Mouse (Mus musculus): ENCODE data around the gene Ncoa3.

The Ncoa3 gene

DNA sequence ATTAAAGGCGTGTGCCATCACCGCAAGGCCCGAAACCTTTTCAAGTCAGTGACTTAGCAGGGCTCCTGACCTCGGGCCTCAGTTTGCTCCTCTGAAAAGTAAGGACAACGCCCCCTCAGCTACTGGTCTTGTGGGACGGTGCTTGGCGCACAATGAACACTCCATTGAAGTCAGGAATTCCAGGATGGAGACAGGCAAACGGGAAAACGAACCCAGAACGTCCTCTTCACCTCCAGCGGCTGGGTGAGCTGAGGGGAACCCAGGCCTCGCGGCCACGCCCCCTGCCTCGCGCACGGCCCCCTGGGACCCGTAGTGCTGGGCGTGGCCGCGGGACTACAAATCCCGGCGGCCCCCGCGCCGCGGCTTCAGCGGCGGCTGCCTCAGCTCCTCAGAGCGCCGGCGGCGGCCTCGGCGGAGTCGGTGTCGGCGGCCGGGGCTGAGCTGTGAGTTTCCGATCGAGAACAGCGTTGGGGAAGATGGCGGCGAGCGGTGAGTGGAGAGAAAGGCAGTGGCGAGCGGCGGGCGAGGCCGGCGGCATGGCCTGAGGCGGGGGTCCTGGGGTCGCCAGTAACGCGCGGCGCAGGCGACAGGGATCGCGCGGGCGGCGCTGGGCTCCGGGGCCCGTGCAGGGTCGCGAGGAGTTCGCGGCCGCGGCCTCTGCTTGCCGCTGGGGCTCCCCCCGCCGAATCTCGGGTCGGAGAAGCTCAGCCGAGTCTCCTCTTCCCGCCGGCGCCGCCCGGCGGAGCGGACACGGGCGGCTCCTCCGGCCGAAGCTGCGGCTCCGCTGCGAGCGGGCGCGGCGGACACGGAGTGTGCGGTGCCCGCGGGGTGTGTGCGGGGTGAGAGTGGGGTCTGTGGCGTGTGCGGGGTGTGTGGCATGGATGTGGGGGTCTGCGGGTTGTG lies at the start of gene Ncoa3:
Gene Ncoa3 (plus strand): TSS at position 367 of the 903 bp plus-strand sequence.
- in situ Hi-C loops (cut with MseI, MboI) = no loop called here

DNA sequence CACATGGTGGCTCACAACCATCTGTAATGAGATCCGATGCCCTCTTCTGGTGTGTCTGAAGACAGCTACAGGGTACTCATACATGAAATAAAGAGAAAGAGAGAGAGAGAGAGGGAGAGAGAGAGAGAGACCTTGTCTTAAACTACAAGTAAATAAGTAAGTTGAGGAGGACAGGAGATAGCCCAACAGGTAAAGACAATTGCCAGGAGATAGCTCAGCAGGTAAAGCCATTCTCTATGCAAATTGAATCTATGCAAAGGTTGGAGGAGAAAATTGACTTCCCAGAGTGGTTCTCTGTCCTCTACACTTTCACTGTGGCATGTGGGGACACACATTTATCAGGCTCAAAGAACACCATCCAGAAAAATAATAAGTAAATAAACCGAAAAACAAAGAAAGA lies 49.3 kb upstream of the Ncoa3 start:
- in situ Hi-C loops (cut with MseI, MboI) = loop anchor here in 1 of 2 experiments (10.0 kb wide), 1 partner anchor 112 kb away; no protein-coding TSS in a partner anchor

DNA sequence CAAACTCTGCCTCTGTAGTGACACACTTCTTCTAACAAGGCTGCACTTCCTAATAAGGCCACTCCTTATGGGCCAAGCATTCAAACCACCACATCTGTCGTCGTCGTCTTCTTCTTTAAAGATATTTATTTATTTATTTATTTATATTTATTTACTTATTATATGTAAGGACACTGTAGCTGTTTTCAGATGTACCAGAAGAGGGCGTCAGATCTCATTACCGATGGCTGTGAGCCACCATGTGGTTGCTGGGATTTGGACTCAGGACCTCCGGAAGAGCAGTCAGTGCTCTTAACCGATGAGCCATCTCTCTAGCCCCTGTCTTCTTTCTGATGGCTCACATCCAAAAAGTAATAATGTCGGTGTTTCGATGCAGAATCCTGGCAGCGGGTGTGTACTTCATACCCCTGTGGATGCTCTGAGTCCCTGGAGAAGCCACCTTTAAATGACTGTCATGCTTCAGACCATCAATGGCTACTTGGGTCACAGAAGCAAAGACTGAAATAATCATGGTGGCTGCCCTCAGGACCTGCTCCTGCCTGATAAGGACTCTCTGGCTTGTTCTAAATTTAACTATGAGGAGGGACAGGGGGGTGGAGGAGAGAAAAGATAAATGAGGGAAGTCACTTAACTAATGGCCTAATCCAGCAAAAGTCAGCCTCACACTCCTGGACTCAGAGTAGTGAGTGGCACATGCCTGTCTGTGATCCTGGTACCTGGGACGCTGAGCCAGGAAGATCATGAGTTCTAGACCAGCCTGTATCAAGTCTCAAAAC lies 47.7 kb upstream of the Ncoa3 start:
- in situ Hi-C loops (cut with MseI, MboI) = loop anchor here in 1 of 2 experiments (10.0 kb wide), 1 partner anchor 110 kb away; no protein-coding TSS in a partner anchor

DNA sequence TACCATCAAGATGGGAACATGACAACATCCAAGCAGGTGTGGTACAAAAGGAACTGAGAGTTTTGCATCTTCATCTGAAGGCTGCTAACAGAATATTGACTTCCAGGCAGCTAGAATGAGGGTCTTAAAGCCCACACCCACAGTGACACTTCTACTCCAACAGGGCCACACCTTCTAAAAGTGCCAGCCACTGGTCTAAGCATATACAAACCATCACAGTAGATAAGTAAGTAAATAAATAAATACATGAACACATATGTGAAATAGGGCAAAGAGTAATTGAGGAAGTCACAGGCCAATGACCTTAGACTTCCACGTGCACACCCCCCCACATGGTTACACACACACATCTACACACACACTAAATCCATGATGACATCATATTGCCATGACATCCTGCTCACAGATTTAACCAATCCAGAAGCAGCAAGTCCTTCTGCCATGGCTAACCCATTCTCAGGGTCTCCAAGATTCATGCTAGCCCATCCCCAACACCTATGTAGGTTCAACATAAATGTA lies 46.3 kb upstream of the Ncoa3 start:
- in situ Hi-C loops (cut with MseI, MboI) = loop anchor here in 1 of 2 experiments (10.0 kb wide), 1 partner anchor 109 kb away; no protein-coding TSS in a partner anchor

DNA sequence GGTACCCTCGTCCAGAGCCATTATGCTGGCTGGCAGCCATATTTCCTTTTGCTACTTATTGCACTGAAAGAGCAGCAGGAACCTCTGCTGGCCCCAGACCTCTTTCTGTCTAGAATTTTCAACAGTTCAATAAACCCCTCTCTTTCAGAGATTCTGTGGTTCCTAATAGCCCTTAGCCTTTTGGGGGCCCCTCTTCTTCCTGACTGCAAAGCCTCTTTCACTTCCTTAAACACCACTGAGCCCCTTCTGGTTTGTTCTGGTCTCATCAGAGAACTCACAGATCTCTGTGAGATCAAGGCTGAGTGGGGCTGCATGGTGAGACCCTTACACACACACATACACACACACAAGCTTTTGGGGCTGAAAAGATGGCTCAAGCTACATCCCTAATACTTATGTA lies 44.4 kb upstream of the Ncoa3 start:
- in situ Hi-C loops (cut with MseI, MboI) = loop anchor here in 1 of 2 experiments (10.0 kb wide), 1 partner anchor 107 kb away; no protein-coding TSS in a partner anchor

DNA sequence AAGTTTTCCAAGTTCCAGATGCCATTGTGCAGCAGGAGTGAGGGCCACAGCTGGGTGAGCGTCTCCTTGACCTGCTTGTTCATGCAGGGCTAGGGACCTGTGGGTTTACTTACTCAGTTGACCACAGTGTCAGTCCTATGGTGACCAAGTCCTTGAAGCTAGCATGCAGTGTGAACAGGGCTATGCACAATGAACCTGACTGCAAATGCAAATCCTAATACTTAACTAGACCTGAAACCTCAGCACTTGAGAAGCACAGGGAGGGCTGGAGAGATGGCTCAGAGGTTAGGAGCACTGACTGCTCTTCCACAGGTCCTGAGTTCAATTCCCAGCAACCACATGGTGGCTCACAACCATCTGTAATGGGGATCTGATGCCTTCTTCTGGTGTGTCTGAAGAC lies 43.7 kb upstream of the Ncoa3 start:
- in situ Hi-C loops (cut with MseI, MboI) = loop anchor here in 1 of 2 experiments (10.0 kb wide), 1 partner anchor 106 kb away; no protein-coding TSS in a partner anchor

DNA sequence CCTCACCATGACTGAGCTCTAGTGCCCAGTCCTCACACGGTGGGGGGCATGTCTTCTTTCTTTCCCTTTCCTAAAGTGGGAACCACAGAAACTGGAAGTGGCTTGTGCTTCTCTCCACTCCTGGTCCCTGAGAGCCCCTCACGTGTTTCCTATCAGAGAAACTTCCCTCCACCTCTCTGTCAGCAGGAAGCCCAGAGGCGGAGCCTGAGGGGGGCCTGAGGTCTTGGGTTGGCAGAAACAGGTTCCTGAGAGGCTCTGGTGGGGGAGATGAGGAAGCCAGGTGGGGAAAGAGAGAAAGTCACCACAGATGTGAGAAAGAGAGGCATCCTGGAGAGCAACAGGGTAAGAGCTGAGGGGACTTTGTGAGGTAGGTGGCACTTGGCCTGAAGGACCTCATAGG lies 42.7 kb upstream of the Ncoa3 start:
- in situ Hi-C loops (cut with MseI, MboI) = loop anchor here in 1 of 2 experiments (10.0 kb wide), 1 partner anchor 105 kb away; no protein-coding TSS in a partner anchor

DNA sequence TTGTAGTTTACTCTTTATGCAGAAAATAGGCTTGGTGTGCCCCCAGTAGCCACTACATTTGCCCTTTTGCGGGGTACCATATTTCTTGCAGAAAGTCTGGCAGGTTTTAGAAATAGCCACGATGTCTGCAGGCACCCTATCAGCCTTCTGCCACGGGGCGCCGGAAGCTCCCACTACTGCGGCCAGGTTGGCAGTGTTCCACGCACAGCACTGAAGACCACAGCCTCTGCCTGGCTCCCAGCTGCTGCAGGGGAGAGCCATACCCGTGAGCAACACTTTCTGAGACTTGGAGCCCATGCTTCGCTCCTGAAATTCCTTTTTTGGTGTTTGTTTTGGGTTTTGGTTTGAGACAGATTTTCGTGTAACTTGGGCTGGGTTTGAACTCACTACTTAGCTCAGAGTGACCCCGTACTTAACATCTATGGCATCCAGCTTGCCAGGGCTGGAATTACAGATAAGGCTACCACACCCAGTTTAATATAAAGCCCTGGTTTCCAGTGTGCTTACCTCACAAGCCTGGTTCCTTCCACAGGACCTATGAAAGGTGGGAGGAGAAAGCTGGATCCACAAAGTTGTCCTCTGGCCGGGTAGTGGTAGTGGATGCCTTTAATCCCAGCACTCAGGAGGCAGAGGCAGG lies 40.9 kb upstream of the Ncoa3 start:
- in situ Hi-C loops (cut with MseI, MboI) = no loop called here

DNA sequence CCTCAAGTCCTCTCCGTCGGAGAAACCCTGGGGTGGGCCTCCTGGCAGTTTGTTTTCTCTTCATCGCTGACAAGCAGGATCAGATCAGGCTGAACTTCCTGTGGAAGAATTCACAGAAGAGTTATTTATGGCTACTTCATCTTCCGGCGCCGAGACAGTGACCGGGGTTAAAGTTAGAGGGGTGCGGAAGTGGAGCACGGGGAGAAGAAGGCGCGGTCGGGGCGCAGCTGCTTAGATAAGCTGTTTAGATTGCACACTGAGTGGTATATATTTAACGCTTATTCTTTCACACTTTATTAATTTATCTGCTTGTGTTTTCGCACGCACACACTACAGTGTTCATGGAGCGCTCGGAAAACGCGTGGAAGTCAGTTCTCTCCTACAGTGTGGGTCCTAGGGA lies 37.6 kb upstream of the Ncoa3 start:
- in situ Hi-C loops (cut with MseI, MboI) = no loop called here

DNA sequence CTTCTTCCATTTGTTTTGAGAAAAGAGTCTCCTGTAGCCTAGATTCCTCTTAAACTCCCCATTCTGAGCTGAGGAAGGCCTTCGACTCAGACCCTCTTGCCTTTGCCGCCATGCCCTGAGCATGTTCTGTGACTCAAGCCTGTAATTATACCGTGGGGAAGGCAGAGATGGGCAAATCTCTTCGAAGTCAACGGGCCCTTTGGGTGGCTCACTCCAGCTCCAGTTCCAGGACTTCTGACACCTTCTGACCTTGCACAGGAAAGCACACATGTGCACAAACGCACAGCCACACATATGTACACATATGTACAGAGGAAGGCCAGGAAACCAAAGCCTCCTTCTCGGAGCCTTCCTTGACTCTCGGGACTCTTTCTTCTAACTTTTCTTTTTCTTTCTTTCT lies 37.0 kb upstream of the Ncoa3 start:
- in situ Hi-C loops (cut with MseI, MboI) = no loop called here

DNA sequence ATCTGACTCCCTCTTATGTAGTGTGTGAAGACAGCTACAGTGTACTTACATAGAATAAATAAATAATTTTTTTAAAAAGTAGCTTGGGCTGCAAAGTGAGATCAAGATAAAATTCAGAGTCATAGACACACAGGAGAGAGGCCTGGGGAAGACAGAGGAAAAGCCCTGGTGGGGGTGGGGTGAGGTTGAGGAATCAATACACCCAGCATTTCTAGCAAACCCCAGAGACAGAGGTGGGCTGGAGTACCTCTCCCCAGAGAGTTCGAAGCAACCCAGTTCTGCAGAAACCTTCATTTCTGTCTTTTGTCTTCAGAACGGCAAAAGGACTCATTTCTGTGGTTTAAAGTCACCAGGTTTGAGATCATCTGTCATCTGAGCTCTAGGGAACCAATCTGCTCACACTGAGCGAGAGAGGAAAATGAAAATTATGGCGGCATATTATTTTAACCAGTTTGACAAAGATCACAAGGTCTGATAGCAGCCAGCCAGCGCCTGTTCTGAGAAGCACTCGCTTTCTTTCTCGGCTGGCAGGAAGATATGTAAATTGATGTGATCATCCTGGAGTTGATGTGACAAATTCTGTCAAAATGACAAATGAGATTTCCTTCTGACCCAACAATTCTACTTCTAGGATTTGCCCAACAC lies 36.2 kb upstream of the Ncoa3 start:
- in situ Hi-C loops (cut with MseI, MboI) = no loop called here

DNA sequence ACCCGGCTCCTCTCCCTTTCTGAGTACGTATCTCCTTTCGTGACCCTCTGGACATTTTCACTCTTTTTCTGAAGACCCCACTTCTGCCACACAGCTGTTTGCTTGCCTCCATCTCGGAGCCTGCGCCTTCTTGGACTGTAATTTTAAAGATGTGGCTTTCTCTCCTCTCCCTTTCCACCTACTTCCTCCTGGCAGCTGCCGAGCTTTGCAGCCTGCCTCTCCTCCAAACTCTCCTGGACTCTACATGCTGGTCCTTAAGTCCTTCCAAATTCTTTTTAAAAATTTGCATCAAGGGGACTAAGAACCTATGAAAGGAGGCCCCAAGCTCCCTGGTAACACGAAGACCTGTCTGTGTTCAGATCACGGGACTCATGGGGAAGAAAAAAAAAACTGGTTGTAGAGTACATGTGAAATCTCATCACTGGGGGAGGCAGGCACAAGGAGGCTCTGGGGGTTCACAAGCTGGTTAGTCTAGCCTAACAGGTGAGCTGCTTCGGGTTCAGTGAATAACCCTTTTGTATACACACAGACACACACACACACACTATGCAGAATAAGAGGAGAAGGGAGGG lies 35.1 kb upstream of the Ncoa3 start:
- in situ Hi-C loops (cut with MseI, MboI) = no loop called here

DNA sequence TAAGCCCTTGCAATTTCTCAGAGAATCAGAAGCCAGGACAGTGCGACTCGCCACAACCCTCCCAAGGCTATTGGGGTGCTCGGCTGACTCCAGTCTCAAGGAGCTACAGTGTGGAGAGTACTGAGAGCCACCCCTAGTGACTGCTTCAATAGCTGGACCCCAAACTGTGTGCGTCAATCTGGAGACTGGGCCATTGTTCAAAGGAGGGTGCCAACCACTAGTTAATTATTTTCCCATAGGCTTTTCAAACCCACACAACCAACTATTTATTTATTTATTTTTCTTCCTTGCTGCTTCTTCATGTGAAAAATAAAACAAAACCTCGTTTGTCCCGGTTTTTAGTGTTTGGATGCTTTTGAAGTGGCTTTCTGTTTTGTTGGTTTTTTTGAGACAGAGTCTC lies 33.9 kb upstream of the Ncoa3 start:
- in situ Hi-C loops (cut with MseI, MboI) = no loop called here

DNA sequence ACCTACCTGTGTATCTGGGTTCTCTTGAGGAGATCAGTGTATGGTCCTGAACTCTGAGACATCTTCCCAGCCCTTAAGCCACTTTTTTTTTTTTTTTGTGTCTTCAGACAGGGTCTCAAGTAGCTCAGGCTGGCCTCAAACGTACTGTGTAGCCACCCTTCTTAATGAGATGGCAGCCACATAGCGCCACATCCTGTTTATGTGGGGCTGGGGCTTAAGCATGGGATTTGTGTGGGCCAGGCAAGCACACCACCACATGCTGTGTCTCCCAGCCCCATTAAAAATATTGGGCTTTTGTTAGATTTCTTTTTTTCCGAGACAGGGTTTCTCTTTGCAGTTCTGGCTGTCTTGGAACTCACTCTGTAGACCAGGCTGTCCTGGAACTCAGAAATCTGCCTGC lies 31.7 kb upstream of the Ncoa3 start:
- in situ Hi-C loops (cut with MseI, MboI) = no loop called here

DNA sequence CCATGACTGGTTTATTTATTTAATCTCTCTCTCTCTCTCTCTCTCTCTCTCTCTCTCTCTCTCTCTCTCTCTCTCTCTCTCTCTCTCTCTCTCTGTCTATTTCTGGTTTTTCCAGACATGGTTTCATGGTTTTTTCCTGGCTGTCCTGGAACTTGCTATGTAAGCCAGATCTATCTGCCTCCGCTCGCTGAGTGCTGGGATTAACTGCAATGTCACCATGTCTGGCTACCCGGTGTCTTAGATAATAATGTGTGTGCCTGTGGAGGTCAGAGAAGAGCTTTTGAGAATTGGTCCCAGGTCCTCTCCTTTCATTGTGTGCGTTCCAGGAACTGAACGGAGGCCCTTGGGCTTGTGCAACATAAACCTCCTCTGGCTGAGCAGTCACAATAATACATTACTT lies 29.6 kb upstream of the Ncoa3 start:
- in situ Hi-C loops (cut with MseI, MboI) = no loop called here

DNA sequence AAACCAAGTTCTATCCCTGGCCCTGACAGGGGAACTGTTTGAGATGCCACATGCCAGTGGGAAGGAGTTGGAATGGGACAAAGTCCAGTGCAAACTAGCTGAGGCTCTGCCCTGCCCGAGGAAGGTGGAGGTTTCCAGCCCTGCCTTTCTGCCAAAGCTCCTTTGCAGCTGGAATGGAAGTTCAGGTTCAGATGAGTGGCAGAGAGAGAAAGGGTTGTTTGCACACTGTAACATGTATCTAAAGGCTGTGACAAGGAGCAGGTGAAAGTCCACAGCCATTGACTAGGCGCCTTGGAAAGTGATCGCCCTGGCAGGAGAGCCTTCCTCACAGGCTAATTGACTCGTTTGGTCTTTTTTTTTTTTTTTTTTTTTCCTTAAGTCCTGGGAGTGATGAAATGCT lies 28.3 kb upstream of the Ncoa3 start:
- in situ Hi-C loops (cut with MseI, MboI) = no loop called here

DNA sequence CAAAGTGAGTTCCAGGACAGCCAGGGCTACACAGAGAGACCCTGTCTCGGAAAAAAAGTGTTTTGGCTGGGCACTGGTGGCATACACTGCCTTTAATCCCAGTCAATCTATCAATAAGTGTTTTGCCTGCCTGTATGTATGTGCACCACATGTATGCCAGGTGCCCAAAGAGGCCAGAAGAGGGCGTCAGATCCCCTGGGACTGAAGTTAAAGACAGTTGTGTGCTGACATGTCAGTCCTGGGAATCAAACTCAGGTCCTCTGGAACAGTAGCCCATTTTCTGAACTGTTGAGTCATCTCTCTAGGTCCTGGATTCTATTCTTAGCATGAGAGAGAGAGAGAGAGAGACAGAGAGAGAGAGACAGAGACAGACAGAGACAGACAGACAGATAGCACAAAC lies 25.4 kb upstream of the Ncoa3 start:
- in situ Hi-C loops (cut with MseI, MboI) = no loop called here

DNA sequence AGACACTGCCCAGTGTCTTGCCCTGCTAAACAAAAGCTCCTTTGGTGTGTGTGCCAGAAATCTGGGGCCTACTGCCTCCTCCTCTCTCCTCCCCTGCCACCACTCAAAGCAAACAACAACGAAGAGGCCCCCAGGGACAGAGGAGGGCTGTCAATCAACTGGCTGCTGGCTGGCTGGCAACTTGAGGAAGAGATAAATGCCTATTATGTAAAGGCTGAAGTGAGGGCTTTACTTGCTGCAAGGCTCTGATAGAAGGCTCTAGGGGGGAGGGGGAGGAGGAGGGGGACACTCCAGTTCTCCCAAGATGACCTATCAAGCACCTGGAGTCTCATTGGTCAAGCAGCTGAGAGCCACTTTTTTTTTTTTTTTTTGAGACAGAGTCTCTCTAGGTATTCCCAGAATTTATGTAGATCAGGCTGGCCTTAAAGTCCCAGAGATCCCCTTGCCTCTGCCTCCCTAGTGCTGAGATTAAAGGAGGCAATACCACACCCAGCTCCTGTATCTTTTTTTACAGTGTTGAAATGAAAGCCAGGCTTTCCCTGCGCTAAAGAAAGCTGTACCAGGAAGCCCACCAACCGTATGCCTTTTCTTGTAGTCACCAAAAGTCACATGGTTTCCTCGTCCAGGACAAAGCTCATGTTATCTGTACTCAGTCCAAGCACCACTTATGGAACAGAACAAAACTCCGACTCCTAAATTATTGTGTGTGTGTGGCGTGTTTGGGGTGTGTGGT lies 24.4 kb upstream of the Ncoa3 start:
- in situ Hi-C loops (cut with MseI, MboI) = no loop called here

DNA sequence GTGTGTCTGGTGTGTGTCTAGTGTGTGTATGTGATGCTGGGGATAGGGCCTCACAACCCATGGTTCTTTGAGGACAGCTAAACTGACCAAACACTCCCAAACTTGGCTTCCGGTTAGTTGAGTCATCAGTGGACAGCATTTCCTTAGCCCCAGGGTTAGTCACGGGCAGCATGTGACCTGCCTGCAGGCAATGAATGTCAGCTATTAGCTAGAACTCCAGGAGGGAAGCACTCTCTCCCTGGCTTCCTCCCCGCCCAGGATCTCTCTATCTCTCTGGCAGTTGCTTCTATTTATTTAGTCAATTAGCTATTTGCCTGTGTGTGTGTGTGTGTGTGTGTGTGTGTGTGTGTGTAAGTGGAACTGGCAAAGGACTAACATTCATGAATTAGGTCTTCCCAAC lies 23.6 kb upstream of the Ncoa3 start:
- in situ Hi-C loops (cut with MseI, MboI) = no loop called here

DNA sequence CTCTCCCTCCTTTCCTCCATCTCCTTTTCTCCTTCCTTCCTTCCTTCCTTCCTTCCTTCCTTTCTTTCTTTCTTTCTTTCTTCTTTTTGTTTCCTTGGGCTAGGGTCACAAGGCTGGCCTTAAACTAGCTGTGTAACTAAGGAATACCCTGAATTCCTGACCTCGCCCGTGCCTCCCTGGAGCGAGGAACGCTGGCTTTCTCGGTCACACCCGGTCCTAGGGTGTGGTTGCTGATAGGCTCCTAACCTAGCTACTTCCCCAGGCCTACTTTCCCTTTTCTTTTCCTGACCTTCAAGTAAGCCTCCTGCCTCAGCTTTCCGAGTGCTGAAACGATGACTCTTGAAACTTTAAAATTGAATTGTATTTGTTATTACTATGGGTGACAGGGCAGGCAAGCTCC lies 23.0 kb upstream of the Ncoa3 start:
- in situ Hi-C loops (cut with MseI, MboI) = no loop called here

Measured in mouse trophoblast stem cell (cell line).